Mouse (Mus musculus) embryonic fibroblast, embryonic 13.5 days (primary cell): ENCODE results near the gene E130308A19Rik.

Experiments
- CTCF ChIP-seq: IDR thresholded peaks from 2 replicates; pipeline ENCODE4 v1.5.1; 2011; ENCODE audit warnings: mild to moderate bottlenecking, control low read depth, low read length, moderate library complexity, borderline replicate concordance; ENCODE audit not compliant: insufficient read depth
- POLR2A ChIP-seq: IDR thresholded peaks from 2 replicates; pipeline ENCODE4 v1.6.1; 2011; ENCODE audit warnings: low read depth, mild to moderate bottlenecking, control low read depth, low read length, moderate library complexity

GRCm38 (mm10) chr4:59731544-59731943 is 105.5 kb downstream of the E130308A19Rik start:
- no peak for TF ChIP-seq POLR2A
- TF ChIP-seq CTCF: no peak
